Mouse (Mus musculus): ENCODE measurements around the gene Ahdc1.

The Ahdc1 gene

DNA sequence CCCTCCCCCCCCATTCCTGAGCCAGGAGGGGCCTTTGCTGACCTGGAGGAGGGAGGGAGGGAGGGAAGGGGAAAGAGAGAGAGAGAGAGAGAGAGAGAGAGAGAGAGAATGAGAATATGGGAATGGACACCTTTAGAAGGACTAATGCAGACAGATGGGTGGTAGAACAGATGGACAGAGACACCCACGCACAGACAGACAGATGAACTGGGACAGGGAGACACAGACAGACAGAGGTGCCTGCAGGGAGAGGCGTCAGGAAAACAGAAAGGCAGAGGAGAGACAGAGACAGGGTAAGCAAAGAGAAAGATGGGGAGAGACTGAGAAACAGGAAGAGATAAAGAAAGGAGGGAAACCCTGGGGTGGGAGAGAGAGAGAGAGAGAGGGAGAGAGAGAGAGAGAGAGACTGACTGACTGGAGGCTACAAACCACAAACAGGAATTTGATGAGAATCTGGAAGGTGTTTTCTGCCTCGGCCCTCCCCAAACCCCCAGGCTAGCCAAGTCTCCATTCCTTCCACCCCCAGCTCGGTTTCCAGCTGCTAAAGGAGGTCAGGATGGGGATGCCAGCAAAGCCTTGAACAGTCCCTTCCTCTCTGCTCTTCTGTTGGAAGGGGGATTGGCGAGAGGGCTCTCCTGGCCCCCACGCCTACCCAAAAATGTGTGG, 6.7 kb downstream of the Ahdc1 start:
- no peak for DNase-seq (ENCODE audit: low spot score)

DNA sequence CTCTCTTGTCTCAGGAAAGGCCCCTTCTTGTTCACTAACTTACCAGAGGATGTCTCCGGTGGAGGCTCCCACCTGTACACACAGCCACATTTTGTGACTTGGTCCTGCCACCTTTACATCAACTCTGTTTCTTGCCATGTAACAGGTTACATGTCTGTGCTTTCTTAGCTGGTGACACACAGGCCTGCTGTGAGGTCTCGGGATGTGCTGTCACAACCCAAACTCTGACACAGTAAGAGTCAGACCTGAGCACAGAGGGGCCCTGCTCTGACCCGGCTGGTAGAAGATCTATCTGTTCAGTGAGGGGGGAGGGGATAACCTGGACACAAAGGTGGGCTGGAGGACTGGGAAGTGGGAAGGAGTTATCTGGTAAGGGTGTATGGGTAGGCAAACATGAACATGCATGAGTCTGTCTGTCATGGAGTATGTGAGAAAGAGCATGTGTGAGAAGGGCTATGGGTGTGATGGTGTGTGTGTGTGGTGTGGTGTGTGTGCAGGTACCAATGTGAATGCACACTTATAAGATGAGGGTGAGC, 7.3 kb downstream of the Ahdc1 start:
- no peak for DNase-seq (ENCODE audit: low spot score)

DNA sequence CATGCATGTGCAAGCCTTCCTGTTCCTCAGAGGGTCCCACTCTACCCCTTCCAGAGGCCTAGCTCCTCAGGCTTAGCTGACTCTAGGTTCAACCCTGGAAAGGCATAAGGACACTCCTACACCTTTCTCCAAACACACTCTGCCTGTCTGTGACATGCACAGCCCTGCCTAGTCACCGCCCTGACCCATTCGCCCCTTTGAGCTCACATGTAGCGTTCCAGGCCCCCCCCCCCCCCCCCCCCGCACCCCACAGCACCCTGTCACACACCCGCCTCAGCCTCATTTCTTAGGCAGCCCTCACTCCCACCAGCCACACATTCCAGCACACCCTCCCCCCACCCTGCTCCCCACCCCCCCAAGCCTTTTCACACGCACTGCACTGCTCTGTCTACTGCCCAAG, 9.7 kb downstream of the Ahdc1 start:
- no peak for DNase-seq (ENCODE audit: low spot score)

DNA sequence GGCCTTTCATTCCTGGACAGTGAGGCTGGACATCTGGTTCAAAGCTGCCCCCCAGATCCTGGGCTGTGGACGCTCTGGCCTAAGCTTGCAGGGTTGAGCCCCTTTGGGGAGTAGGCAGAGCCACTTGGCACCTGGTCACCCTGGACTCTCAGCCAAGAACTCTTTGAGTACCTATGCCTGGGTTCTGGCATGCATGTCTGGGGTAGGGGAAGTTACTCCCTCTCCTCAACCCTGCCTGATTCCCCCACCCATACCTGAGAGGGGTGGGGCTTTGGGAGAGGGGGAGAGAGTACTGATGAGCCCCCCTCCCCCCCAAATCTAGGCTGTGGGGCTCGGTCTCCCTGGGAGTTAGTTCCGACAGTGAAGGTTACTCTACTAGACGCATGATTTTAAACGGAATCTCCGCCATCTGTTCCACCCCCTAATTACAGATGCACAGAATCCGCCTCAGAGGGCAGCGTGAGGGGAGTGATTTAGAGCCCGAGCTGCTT, 10.2 kb downstream of the Ahdc1 start:
- DNase-seq (ENCODE audit: low spot score) = no peak

DNA sequence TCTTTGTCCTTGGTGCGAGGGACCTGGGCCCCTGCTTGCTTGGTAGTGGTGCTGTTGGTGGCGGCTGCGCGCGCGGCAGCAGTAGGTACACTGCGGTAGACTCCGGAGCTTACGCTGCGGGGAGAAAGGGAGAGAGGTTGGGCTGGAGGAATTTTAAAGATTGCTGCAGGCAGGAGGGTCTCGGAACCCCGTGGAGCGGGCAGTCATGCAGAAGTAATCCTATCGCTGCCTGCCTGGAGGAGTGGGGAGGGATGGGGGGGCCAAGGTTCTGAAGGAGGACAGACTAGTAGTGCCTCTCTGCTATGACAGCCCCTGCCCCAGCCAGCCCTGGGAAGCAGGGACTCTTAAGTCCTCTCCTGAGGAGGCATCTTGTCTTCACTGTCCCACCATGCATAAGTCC, 11.2 kb downstream of the Ahdc1 start:
- DNase-seq (ENCODE audit: low spot score) = no peak

DNA sequence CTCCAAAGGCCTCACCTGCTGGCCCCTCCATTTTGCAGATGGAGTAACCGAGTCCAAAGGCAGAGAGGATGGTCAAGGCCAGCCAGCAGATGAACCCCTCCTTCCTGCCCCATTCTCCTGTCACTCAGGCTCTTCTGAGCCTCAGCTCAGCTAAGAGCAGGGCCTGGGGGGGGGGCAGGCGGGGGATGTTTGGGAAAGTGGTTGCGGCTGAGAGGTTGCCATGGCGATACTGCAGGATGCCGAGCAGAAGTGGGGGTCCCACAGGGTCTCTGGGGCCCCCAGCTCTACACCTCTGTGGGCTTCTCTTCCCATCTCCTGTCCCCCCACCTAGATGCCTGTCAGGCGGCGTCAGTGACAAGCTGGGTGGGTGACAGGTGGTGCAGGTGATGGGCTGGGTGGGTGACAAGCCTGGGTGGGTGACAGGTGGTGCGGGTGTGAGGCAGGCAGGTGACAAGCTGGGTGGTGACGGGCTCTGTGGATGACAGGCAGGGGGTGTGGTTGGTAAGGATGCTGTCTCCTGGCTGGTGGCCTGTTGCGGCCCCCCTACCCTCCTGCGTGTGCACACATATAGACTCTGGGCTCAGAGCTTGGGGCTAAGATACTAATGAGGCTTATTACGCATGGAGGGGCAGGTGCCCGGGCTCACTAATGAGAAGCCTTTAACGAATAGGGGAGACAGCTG, 12.0 kb downstream of the Ahdc1 start:
- no peak for DNase-seq (ENCODE audit: low spot score)

DNA sequence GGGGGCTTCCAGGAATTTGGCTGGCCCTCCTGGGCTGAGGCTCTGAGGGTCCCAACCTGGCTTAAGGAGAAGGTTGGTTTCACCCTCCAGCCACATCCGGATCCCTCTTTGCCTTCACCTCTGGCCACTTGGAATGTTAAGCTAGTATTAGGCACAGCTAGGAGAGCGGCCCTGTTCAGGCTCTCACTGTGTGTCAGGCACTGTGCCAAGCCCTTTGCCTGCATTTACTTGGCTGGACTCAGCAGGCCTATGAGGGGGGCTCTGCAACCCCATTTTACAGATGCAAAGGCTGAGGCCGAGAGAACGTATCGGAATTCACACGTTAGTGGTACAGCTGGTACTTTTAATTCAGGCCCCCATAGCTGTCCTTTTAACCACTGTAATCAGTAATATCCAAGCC, 12.6 kb downstream of the Ahdc1 start:
- no peak for DNase-seq (ENCODE audit: low spot score)

DNA sequence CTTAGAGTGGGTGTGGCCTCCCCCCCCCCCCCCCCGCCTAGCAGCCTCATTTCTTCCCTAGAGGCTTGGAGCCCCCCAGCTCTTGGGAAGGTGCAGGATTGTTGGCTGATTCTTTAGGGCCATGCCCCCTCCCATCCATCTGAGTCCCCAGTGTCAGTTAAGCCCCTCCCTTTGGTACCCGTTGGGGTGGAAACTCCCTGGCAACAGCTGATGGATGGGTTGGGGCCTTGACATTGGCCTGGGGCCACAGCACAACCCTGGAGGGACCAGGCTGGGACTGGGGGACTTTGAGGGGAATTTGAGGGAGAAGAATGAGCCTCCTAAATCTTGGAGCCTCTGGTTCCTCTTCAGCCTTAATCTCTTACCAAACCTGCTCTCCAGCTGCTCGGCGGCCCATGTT, 13.3 kb downstream of the Ahdc1 start:
- DNase-seq (ENCODE audit: low spot score) = no peak

DNA sequence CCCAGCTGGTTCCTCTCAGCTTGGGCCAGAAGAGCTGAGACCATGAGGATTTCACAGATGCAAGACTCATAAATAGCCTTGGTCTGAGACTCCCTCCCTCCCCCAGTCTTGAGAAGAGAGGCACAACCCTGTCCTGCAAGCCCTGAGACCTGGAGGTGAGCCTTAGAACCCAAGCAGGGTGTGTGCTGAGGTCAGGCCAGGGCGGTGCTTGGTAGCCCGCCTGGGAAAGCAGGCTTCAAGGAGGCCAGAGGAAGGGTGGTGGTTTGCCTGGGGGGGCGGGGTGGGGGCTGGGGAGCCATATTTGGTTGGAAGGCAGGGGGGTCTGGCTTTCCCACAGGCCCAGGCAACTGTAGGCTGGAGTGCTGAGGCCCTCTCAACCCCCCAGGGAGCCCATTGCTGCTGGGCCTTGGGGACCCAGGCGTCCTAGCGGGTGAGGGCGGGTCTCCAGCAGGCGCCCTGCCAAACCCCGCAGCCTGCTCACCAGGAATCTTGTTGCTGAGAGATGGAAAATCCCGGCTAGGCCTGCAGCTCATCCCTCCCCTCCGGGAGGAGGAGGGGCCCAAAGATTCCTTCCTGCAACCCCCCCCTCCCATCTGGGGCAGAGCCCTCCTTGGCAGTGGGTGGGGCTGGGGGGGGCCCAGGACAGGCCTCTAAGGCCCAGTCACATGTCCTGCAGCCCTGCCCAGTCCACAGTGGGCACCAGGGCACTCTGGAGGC, 14.1 kb downstream of the Ahdc1 start:
- DNase-seq (ENCODE audit: low spot score) = no peak

DNA sequence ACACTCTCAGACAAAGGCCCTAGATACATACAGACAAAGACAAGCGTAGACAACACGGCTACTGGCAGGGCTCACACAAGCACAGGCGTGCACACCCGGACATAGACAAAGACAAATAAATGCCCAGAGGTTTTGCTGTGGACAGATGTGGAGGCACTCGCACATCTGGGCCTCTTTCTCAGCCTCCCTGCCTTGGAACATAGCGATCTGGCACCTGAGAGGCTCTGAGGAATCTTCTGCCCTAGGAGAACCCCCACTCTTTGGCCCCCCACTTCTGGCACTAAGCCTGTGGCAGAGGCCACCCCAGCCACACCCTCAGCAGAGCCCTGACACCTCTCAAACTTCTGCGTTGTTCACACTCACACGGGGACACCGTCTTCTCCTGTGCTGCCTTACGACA, 15.2 kb downstream of the Ahdc1 start:
- no peak for DNase-seq (ENCODE audit: low spot score)

DNA sequence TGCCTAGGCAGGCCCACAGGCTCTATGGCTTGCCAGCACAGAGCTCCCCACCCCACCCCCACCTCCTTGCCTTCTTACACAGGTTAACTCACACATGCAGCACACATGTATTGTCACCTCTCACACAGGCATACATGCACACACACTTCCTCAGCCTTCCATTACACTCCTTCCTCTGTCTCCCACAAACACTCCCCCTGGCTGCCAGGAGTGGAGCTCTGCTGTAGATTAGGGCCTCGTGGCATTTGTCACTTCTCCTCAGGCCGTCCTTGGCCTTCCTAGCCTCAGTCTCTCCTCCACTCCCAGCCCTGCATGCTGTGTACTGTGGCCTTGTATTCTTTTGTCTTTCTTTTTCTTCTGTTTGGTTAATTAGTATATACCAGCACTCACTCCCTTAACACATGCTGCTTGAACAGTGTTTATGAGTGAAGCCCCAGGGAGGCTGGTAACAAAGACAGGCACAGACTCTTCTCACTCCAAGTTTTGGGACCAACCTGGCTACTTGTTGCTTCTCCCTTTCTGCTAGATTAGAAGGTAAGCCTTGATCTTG, 15.8 kb downstream of the Ahdc1 start:
- DNase-seq (ENCODE audit: low spot score) = no peak

DNA sequence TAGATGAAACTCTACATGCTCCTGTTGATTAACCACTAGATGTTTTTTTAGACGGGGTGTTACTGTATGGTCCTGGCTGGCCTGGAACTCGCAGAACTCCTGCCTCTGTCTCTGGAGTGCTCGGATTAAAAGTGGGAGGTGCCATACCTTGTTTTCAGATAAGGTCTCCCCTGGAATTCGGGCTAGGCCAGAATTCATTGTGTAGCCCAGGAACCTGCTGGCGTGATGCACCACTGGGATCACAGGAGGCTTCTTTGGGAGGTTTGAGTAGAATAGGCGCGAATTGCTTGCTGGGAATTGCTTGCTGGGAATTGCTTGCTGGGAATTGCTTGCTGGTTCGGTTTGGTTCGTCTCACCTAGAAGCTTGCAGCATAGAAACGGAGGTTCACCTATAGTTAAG, 16.7 kb downstream of the Ahdc1 start:
- no peak for DNase-seq (ENCODE audit: low spot score)

DNA sequence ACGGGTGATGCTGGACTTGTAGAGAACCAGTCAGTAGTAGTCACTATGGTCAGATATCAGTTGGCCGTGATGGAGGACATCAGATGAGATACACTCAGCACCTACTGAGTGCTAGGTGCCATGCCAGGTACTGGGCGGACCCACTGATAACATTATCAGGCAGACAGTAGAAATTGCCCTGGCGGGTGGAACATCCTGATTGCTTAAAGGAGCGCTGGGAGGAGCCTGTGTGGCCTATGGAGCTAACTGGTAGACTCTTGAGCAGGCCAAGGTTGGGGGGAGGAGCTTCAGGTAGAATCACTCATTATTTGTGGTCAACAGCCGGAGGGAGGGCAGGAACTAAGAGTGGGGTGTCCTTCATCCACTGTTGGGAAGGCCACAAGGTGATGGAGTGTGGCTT, 17.1 kb downstream of the Ahdc1 start:
- no peak for DNase-seq (ENCODE audit: low spot score)

DNA sequence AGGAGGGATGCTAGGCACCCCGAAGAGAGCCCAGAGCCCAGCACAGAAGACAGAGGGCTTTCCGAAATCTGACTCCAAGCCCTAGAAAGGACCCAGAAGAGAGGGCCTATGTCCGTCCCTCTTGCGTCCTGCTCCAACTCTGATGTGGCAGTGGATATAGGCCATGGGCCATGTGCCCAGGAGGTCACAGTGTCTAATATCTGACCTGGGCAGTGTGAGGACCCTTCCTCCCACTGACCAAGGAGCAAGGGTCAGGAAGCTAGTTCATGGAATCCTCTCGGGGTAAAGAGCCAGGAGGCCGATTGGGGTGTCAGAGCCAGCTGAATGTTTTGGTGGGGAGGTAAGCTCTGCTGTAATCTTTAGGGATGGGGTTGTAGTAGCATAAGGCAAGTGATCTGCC, 17.8 kb downstream of the Ahdc1 start:
- no peak for DNase-seq (ENCODE audit: low spot score)

DNA sequence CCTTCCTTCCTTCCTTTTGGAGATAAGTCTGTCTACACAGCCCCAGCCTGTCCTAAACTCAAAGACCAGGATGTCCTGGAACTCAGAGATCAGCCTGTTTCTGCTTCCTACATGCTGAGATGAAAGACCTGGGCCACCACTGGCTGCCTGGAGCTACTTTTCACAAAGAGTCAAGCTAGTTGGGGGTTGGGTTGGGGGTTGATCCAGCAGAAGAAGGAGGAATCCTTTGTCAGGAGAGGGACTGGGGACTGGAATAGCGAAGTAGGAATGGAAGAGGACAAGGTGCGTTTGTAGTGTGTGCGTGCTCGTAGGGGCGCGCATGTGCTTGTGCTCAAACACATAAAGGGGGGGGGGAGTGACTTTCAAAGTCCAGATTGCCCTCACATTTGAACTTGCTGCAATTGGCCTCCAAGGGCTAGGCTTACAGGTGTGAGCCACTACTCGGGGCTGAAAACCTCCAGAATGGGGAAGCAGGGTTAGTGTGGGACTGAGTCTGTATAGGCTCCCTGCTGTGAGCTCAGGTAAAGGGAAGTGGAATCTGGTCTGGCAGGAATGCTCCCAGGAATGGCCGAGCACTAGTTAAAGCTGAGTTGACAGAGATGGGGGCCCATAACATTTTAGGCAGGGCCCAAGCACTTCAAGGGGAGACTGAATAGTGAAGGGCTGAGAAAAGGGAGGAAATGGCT, 21.5 kb downstream of the Ahdc1 start:
- no peak for DNase-seq (ENCODE audit: low spot score)

DNA sequence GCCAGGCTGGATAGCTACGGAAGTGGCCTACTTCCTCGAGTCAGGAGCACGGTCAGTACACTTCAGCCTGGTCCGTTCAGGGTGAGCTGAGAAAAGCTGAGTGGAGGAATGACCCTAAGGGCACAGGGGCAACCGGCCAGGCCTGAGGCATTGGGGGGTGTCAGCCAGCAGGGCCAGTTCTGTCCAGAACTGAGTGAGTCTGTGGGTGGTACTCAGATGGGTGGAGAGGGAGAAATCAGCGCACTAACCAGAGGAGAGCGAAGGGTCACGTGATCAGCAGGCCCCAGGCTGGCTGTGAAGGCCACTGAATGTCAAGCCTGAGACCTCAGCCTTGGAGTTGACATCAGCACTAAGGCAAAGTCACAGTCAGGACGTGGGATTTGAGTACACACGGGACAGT, 23.4 kb downstream of the Ahdc1 start:
- no peak for DNase-seq (ENCODE audit: low spot score)

DNA sequence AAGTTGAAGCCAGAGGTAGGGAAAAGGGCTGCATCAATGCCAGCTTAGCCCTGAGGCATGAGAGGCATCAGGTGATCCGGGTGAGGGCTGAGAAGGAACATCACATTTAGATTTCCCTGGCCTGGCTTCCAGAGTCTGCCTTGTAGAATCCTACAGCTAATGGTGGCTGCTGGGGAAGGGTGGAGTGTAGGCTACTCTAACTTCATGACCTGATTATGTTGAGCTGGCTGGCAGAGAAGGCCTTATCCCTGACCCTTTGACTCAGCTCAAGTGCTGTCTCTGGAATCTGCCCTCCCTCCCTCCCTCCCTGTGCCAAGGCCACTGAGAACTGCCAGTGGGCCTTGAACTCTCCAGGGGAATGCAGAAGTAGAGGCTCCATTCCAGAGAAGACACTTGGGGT, 24.4 kb downstream of the Ahdc1 start:
- no peak for DNase-seq (ENCODE audit: low spot score)

DNA sequence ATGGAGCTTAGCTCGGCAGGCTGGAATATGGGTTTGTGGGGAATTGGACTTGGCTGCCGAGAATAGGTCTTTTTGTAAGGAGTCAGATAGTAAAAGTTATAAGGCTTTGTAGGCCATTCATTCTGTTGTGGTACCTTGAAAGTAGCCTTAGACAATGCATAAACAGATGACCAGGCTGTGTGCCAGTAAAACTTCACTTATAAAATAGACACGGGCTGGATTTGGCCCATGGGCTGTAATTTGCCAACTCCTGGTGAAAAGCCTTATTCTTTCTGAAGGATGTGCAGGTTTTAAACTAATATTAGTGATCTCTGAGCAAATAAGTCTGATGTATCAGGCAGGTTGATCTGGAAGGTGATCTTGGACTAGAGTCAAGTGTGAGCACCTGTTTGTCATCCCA, 24.9 kb downstream of the Ahdc1 start:
- DNase-seq (ENCODE audit: low spot score) = no peak

DNA sequence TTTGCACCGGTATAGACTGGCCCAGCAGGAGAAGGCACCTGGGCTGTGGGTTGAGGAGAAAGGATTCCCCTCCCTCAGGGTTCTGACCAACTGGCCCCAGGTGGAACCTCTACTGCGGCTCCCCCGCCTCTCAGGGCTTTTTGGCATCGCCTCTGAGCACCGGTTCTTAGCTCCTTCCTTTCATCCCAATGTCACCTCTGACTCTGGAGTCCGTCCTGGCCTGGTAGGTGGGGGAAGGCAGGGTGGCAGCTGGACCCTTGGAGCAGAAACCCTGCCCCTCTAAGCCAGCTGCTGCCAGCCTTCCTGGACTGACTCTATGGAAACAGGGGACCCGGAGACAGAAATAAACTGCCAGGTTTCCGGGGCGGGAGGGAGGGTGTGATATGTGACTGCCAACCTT, 26.2 kb downstream of the Ahdc1 start:
- no peak for DNase-seq (ENCODE audit: low spot score)

DNA sequence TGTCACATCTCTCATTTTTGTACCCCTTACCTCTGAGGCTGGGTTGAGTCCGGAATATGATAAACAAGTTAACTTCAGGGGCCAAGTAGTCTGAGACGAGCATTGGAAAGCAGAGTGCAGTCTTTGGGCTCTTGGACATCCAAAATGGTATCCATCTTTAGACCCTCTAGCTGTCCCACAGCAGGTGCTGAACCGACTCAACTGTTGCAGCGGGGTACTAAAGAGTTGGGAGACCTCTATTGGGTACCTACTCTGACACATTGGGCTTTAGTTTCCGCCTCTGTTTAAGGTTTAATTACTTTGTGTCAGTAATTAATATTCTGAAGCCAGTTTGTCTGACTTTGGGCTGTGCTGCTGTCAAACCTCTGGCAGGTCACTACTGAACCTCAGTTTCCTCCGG, 26.7 kb downstream of the Ahdc1 start:
- no peak for DNase-seq (ENCODE audit: low spot score)

DNA sequence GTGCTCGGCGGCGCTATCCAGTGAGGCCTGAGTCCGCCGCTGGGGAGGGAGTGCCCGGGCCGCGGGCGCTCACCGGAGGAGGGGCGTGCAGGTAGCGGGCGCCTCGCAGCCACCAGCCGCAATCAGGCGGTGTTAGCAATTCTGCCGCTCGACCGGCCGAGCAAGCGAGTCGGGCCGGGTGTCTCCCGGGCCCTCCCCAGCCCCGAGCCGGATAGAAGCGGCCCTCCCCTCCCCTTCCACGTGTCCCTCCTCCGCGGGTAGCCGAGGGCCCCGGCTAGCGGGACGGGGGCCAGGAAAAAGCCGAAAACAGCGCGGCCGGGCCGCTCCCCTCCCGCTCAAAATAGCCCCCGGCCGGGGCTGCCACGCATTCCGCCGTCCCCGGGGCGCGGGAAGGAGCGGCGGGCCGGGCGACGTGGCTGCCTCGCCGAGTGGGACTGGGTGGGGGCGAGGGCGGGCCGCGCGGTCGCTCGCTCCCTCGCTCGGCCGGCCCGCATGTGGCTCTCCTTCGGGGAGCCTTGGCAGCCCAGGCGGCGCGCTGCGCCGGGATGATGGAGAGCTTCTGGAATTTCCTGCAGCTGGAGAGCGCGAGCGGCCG, 27.6 kb downstream of the Ahdc1 start:
- no peak for DNase-seq (ENCODE audit: low spot score)
